Mouse (Mus musculus): ENCODE data around the gene Plekha5.
"Not testable (repeated sequence)": the region's sequence is repeated elsewhere in the genome, so short reads cannot be mapped to it uniquely, and the experiment has no call there.

Plekha5 gene

DNA sequence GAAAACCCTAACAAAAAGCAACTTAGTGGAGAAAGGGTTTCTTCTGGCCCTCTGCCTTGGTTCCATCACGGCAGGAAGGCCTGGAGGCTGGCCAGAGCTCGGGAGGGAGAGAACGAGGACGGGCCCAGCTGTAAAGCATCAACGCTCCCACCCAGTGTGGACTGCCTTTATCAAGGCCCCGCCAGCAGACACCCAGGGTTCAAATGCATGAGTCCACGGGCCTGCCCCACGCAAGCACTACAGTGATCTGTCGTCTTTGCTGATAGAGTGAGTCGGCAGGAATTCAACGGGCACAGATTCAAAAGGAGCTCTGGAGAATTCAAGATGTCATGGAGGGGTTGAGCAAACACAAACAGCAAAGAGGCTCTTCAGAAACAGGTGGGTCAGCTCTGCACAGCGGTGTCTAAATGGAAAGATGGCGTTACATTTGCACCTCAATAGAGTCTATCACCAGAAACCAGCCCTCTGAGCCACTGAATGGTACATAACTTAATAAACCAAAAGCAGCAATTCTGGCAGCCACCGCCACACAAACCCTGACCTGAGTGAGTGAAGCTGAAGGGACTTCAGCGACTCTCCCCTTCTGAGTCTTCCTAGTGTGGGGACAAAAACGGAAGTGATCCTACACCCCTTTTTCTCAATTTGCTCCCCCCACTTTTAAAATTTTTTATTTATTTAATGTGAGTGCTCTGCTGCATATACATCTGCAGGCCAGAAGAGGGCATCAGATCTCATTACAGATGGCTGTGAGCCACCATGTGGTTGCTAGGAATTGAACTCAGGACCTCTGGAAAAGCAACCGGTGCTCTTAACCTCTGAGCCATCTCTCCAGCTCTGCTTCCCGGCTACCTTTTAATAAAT is 153.3 kb downstream of the Plekha5 start:
- DNase-seq (ENCODE audit: low read depth, low spot score), result no peak

DNA sequence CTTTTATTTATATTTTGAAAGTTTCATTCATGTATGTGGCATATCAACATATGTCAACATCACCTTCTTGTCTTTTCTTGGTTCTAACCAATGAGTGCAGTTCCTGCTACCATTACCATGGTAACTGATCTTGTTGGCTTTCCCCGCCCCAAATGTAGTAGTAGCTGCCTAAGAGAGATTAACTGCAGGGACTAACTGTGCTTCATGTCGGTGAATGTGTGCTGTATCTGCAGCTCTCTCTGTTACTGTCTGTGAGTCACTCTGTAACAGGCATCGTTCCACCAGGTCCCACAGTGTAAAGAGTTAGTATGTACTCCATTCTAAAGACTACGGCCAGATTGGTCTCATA is 153.9 kb downstream of the Plekha5 start:
- DNase-seq (ENCODE audit: low read depth, low spot score), result no peak

- not testable (repeated sequence) for DNase-seq (ENCODE audit: low read depth, low spot score)
Observed at GRCm38 (mm10) chr6:140578985-140579384, 155.1 kb downstream of the Plekha5 start.

DNA sequence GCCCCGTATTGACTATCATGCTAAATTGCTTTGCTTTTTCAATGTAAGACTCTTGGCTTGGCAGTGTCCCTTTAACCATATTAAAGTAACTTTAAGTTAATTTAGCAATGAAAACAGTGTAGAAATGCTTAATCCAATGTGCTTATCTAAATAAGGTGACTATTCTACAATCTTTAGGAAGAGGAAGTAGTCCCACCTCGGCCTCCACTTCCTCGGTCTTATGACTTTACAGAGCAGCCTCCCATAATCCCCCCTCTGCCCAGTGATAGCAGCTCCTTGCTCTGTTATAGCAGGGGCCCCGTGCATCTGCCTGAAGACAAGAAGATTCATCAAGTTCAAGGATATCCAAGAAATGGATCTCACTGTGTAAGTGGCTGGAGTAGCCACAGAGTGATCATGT is 156.3 kb downstream of the Plekha5 start:
- no peak for DNase-seq (ENCODE audit: low read depth, low spot score)

DNA sequence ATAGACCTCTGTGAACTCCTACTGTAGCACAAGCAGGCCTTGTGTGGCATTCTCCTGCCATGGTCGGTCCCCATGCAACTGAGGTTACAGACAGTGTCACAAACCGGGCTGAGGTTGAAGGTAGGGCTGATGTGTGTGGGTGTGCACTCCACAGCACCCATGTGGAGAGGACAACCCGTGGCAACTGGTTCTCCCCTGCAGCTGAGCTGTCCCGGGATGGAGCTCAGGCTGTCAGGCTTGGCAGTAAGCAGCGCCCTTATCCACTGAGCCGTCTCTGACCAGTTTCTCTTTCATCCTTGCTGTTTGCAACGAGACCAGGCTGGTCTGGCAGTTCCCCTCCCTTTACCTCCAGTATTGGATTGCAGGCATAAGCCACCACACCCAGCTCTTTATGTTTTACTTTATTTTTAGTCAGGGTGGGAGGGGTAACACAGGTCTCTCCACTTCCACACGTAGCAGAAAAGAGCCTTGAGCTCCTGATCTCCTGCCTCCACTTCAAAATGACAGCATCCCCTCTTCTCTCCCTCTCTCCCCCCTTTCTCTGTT is 162.9 kb downstream of the Plekha5 start:
- DNase-seq (ENCODE audit: low read depth, low spot score), result no peak

DNA sequence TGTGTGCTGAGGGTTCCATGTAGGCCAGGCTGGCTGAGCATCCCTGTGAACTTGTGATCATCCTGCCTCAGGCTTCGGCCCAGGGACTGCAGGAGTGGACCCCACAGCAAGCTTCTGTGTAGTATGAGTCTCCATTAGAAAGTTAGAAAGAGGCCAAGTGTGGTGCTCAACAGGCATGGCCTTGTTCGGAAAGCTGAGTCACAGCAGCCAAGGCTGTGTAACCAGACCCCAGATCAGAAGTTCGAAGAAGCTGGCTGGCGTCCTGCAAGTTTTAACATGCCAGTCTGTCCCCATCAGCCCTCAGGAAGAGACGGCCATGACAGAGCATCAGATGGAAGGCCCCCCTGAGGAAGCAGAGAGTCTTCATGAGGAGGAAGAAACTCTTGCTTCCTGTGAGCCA is 167.5 kb downstream of the Plekha5 start:
- no peak for DNase-seq (ENCODE audit: low read depth, low spot score)

DNA sequence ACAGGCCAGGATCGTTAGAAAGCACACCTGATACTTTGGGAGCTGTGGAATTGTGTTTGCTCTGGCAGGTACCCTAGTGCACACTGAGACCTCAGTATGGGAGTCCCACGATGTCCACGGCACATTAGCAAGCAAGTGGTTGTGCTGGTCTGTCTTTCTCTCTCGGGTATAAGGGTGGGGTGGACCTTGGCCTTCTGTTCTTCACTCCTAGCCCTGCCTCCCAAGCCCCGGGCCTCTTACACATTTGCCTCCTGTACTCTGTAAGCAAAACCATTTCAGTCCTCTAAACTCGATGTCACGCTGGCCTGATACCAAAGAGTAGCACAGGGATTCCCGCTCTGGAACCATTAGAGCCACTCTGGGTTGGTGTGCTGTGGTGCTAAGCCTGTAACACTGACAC is 168.9 kb downstream of the Plekha5 start:
- DNase-seq (ENCODE audit: low read depth, low spot score), result no peak

DNA sequence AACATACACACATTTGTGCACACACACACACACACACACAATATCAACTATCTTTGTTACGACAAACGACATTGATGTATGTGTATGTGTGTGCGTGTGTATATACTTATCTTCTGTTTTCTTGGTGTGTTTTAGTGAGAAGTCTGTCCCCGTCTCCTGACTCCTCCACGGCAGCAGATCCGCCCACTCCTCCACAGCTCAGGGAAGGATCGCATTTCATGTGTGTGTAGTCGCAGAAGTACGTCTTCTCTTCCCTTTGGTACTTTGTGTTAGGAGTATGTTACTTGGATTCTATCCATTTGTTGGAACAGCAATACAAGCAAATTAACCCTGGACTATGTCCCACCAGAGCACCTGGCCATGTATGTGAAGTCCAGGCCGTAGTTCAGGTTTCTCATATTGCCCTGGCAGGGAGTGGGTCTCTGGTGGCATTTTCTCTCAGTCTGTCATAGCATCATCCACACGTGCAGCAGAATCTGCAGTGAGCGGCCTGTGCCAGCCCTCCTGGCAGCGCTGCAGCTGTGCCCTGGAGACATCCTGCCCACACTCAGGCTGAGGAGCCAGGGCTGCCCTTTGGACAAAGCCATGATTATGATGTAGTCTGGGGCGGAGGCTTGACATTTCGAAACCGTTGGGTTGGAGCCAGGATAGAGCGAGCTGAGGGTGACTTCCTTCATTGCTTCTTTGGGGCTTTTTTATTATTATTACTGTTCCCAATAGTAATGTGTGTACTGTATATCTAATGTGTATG is 169.7 kb downstream of the Plekha5 start:
- DNase-seq (ENCODE audit: low read depth, low spot score), result no peak

DNA sequence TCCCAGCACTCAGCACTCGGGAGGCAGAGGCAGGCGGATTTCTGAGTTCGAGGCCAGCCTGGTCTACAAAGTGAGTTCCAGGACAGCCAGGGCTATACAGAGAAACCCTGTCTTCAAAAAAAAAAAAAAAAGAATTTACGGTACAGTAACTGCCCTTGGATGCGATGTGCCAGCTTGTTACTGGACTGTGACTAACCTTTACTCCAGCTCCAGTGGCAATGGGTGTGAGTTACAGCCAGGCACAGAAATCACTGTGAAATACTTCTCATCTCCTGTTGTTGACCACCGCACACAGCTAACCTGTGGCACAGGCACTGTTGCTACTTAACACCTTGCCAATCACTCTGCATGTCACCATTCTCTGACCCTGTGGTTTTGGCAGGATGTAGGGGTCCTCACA is 171.7 kb downstream of the Plekha5 start:
- not testable (repeated sequence) for DNase-seq (ENCODE audit: low read depth, low spot score)

DNA sequence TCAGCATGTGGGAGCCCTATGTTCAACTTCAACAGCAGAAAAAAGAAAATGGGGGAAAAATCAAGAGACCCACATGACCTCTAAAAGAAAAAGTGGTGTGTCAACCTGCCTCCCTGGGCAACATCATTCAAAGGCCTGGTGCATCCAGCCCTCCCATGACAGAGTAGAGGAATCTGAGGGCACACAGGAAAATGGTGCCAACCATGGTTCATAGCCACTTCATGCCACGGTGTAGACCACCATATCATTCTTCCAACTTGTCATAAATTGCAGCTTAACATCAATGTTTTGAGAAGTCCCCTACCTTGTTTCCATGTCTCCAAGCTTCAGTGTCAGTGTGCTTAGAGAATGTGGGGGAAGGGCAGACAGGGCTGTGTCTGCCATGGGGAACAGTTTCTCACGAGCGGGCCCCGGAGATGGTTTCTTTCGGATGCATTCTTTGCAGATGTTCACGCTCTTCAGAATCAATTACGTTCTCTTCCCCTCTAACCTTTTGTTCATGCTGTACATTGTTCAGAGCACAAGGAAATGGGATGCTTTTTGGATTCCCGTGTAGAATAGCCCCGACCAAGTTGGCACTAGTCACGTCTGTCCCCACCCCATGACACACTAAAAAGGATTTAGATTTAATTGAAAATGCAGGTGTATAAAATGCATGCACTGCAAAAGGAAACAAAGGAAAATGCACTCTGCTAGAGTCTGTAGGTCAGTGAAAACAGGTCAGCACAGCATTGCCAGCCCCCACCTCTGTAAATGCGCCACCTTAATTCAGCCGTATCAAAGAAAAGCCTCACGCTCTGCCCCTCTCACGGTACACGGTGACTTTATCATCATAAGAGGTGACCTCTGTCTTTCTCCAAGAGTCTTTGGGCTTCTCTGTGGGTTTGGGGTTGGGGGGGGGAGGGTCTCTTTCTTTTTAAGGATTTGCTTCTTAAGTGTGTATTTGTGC is 173.8 kb downstream of the Plekha5 start:
- no peak for DNase-seq (ENCODE audit: low read depth, low spot score)

DNA sequence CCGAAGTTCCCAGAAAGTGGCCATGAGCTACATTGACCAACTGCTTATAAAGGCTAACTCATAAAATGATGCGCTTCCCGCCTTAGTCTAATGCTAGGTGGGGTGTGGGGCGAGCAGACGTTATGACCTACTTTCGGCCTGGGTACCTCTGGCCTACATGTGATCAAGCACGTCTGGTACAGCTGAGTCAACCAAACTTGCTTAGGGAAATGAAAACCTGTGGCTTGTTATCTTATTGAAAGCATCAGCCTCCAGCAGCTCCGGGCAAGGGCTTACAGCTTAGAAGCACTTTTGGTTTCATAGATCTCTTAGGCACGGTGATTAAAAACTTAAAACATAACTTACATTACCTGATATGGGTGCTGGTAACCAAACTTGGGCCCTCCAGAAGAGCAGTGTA is 174.7 kb downstream of the Plekha5 start:
- DNase-seq (ENCODE audit: low read depth, low spot score), result no peak

DNA sequence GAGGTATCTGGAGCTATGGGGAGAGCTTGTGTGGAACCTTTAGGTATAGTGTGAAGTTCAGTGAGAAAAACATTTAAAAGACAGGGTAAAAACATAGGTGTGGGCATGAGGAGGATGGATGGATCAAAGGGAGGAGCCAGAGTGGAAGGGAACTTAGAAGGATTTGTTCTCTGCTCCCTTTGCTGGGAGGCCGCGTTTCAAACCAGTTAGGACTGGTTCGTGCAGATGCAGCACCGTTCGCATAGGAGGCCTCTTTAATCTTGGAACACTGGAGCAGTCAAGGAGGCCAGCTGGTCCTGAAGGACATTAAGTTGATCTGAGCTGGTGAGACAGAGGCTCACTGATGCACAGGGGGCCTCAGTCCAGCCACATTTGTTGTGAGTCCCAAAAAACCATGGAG is 175.5 kb downstream of the Plekha5 start:
- DNase-seq (ENCODE audit: low read depth, low spot score), result no peak

DNA sequence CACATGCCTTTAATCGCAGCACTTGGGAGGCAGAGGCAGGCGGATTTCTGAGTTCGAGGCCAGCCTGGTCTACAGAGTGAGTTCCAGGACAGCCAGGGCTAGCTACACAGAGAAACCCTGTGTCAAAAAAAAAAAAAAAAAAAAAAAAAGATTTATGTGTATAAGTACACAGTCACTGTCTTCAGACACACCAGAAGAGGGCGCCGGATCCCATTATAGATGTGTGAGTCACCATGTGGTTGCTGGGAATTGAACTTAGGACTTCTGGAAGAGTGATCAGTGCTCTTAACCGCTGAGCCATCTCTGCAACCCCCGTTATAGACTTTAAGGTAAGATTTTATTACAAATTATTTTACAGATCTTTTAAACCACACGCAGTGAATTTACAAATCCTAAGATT is 176.8 kb downstream of the Plekha5 start:
- DNase-seq (ENCODE audit: low read depth, low spot score), result not testable (repeated sequence)

- no peak for DNase-seq (ENCODE audit: low read depth, low spot score)
Observed at GRCm38 (mm10) chr6:140601175-140601574, 177.3 kb downstream of the Plekha5 start.

DNA sequence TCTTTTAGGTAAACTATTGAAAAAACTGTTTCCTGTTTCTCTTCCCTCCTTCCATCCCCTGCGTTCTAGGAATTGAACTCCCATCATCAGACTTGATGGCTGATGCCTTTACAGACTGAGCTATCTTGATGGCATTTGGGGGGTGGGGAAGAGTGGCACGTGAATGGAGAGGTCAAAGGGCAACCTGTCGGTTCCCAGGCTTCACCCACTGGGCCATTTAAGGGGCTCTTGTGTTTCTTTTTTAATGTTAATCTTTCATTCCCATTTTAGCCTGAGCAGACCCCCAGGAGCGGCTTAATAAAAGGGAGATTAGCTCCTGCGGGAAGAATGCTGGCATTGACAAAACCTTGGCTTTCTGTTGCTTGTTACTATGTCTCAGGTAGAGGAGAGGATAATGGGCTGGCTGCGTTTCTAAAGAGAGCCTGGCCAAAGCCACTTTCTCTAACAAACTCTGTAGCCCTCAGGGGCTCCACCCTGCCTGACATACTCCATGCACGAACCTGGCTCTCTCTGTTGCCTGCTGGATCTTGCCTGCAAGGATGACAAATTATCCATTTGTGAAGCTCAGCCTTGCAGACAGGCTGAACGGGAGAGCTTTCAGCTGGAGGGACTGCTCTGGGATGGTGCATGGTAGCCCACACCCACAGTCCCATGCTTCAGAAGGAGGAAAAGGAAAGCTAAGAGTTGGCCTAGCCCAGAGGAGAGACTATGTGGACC is 179.5 kb downstream of the Plekha5 start:
- no peak for DNase-seq (ENCODE audit: low read depth, low spot score)

DNA sequence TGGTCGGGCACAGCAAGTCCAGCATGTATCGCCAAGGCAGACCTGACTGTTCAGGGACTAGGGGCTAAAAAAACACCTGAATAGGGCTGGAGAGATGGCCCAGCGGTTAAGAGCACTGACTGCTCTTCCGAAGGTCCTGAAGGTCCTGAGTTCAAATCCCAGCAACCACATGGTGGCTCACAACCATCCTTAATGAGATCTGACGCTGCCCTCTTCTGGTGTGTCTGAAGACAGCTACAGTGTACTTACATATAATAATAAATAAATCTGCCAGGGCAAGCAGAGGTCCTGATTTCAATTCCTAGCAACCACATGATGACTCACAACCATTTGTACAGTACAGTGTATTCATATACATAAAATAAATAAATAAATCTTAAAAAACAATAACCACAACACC is 181.3 kb downstream of the Plekha5 start:
- not testable (repeated sequence) for DNase-seq (ENCODE audit: low read depth, low spot score)

GRCm38 (mm10) chr6:140605732-140606131 is 181.9 kb downstream of the Plekha5 start:
- no peak for DNase-seq (ENCODE audit: low read depth, low spot score)

- DNase-seq (ENCODE audit: low read depth, low spot score), result no peak
Observed at GRCm38 (mm10) chr6:140606534-140606933, 182.7 kb downstream of the Plekha5 start.

GRCm38 (mm10) chr6:140608666-140609065 is 184.8 kb downstream of the Plekha5 start:
- DNase-seq (ENCODE audit: low read depth, low spot score), result no peak

DNA sequence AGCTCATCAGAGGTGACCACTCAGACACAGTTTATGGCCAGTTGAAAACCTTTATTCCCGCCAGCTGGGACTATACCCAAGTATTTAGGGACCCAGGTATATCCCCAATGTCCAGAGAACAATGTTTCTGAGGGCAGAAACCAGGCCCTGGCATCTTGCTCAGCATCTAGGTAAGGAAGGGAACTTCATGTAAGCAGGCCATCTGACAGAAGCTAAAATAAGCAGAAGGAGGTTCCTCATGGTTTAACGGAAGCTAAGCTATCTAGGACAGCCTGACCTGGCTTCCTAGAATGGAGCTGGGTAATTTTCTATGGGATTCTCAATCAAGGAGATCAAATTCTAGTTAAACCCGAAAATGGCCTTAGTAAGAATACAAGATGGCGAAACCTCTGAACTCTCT is 185.7 kb downstream of the Plekha5 start:
- no peak for DNase-seq (ENCODE audit: low read depth, low spot score)

- DNase-seq (ENCODE audit: low read depth, low spot score), result no peak
Observed at GRCm38 (mm10) chr6:140610117-140610516, 186.3 kb downstream of the Plekha5 start.

All from telencephalon, adult 2 months (tissue).